Mouse (Mus musculus) cerebellum, adult 2 months (tissue): Measurements from ENCODE around the gene Gata1.

ENCODE experiments used
- CTCF ChIP-seq: fragments of 200-500 bp; IDR thresholded peaks from 2 replicates; pipeline ENCODE4 v1.5.1; 2011; ENCODE audit warnings: low read depth, mild to moderate bottlenecking, control low read depth, low read length, moderate library complexity, borderline replicate concordance; ENCODE audit not compliant: insufficient read depth
- POLR2A ChIP-seq: fragments of 200-500 bp; IDR thresholded peaks from 2 replicates; pipeline ENCODE4 v1.6.1; 2011; ENCODE audit warnings: low read length, control low read depth, borderline replicate concordance; ENCODE audit not compliant: insufficient read depth

DNA sequence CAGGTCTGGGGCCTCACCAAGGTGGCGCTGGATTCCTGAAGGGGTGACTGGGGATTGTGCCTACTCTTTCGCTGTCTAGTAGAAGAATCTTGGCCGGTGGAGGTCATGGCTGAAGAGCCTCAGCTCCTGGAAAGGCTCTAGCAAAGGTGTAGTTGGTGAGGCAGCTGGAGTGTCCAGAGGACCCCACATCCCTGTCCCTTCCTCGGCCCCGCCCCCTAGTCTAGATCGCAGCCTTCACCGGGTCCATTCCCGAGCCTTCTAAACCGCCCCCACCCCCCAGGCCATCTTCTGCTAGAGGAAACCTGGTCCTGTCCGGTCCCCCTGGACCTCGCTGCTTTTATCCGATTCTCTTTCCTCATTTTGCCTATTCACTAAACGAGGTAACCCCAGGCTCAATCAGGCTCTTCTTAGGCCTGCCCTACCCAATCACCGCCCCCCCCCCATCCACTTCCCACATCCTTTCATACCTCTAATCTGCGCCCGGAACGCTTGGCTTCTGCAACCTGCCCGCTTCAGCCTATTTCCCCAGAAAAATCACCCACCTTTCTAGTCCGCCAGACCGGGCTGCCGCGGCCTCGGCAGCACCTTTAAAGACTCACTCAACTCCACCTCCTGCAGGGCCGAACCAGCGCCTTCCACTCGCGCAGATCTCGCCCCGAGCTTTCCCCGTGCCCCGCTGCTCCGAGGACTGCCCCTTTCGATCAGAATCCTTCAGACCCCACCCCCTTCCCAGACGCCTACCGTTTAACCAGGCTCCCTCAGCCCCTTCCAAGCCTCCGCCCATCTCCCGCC, 30.6 kb downstream of the Gata1 start, which contains the start of gene Hdac6:
- TF ChIP-seq CTCF (no peak), POLR2A (0 out of 2 replicates have a peak, but pooled peaks have one; percentile 23)
